Mouse (Mus musculus) lung, postnatal 0 days (tissue): ENCODE data around the gene Glra3.

Experiments
- CTCF ChIP-seq: IDR thresholded peaks from 2 replicates; pipeline ENCODE4 v1.5.1; 2016; ENCODE audit warnings: antibody characterized with exemption, mild to moderate bottlenecking
- EP300 ChIP-seq: IDR thresholded peaks from 2 replicates; pipeline ENCODE4 v1.6.1; 2016; ENCODE audit warnings: antibody characterized with exemption, mild to moderate bottlenecking, control low read depth

- TF ChIP-seq CTCF (no peak), EP300 (no peak)
Measured at GRCm38 (mm10) chr8:55964759-55965320, 24.6 kb downstream of the Glra3 start.
